Mouse (Mus musculus) intestine, embryonic 14.5 days (tissue): ENCODE measurements around the gene Wdpcp. TPM values are rescaled to one million over a fixed set of nuclear protein-coding genes. Genes with fewer than 3 reads are reported as not detected.

Experiments used
- ATAC-seq: fragments of 200-750 bp; cut with Nextera tagmentation; replicated peaks from 2 replicates; pipeline ENCODE4 v1.8.0; 2017; ENCODE audit warnings: low read depth, moderate number of reproducible peaks, moderate TSS enrichment, moderate library complexity; ENCODE audit not compliant: low FRiP score, low TSS enrichment
- DNase-seq: peaks from one replicate; pipeline ENCODE4 v3.0.0-alpha.2; 2018; ENCODE audit warnings: low spot score
- H3K27ac ChIP-seq: fragments of 300-500 bp; sonication (generic); 2 replicates; pipeline ENCODE4 v1.5.1; 2014; ENCODE audit warnings: low read depth, mild to moderate bottlenecking, control low read depth
- H3K27me3 ChIP-seq: fragments of 300-500 bp; sonication (generic); replicated peaks from 2 replicates; pipeline ENCODE4 v1.6.1; 2014; ENCODE audit warnings: low read length, control low read depth; ENCODE audit not compliant: control insufficient read depth, insufficient read depth
- H3K36me3 ChIP-seq: fragments of 300-500 bp; sonication (generic); 2 replicates; pipeline ENCODE4 v1.6.1; 2014; ENCODE audit warnings: low read length, control low read depth; ENCODE audit not compliant: control insufficient read depth, insufficient read depth
- H3K4me1 ChIP-seq: fragments of 300-500 bp; sonication (generic); replicated peaks from 2 replicates; pipeline ENCODE4 v1.6.1; 2014; ENCODE audit warnings: low read length, control low read depth, mixed read lengths; ENCODE audit not compliant: control insufficient read depth, insufficient read depth
- H3K4me2 ChIP-seq: fragments of 300-500 bp; sonication (generic); 2 replicates; pipeline ENCODE4 v1.6.1; 2014; ENCODE audit warnings: low read length
- H3K4me3 ChIP-seq: fragments of 300-500 bp; sonication (generic); 2 replicates; pipeline ENCODE4 v1.5.1; 2014; ENCODE audit warnings: low read depth, low read length, control low read depth, mixed read lengths
- H3K9ac ChIP-seq: fragments of 300-500 bp; sonication (generic); 2 replicates; pipeline ENCODE4 v1.6.1; 2014; ENCODE audit warnings: mild to moderate bottlenecking, low read length
- H3K9me3 ChIP-seq: fragments of 300-500 bp; sonication (generic); 2 replicates; pipeline ENCODE4 v1.6.1; 2016; ENCODE audit warnings: low read length, control low read depth; ENCODE audit not compliant: control insufficient read depth
- WGBS: fragments of 180-500 bp; shearing (Covaris S2); extraction: QIAGEN DNeasy Blood & Tissue Kit; methylation state at CpG from one replicate; pipeline ENCODE4 v1.1.7; 2014; 5-methylcytosine and 5-hydroxymethylcytosine counted together
- polyA plus RNA-seq: library from polyadenylated mRNA; unstranded; fragments of >200 nt; fragmentation: Nextera tagmentation; extraction: Ambion mirVana; gene quantifications from 2 replicates; pipeline ENCODE4 v1.2.1, GENCODE M21; 2014

The Wdpcp gene
- polyA plus RNA-seq, 1 experiment from 2014 or later: 7.1 TPM

DNA sequence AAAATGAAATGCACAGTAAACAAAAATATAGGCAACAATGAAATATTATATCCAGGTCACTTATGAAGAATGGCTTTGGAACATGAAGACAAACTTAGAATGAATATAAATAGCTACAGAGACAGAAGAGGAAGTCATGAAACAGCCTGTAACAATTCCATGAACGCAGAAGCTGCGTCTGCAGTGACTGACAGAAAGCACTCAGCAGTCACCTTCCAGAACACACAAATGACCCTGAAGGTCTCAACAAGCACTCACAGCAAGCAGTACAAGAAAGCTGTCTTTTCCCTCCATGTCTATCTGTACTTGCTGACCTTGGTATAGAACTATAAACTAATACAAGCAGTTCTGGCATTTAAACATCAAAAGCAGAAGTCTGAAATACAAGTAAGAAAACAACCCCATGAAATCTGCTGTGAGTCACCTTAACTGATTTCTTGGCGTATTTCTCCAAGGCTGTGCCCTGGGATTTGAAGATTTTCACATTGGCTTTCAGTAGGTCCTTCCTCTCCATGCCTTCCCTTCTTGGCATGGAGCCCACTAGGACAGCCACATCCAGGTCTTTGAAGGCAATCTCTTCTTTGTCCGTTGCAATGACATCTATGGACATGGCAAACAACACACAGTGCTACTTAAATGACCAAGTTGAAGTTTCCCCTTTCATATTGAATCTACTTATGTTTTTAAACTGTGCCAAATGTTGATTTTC lies 8.3 kb upstream of the Wdpcp start:
- Histone ChIP-seq H3K36me3 (peaks cover 63% of the 10 kb centered on the region), H3K9ac (no peak overlapping the region), H3K27ac (no peak overlapping the region), H3K4me2 (no peak overlapping the region), H3K9me3 (no peaks in the 10 kb centered on the region), H3K4me3 (no peak overlapping the region), H3K4me1 (no peaks in the 10 kb centered on the region), H3K27me3 (no peaks in the 10 kb centered on the region)
- 84% methylated on average over 4 of the region's 4 CpGs for WGBS
- no peak for DNase-seq
- no peak for ATAC-seq

DNA sequence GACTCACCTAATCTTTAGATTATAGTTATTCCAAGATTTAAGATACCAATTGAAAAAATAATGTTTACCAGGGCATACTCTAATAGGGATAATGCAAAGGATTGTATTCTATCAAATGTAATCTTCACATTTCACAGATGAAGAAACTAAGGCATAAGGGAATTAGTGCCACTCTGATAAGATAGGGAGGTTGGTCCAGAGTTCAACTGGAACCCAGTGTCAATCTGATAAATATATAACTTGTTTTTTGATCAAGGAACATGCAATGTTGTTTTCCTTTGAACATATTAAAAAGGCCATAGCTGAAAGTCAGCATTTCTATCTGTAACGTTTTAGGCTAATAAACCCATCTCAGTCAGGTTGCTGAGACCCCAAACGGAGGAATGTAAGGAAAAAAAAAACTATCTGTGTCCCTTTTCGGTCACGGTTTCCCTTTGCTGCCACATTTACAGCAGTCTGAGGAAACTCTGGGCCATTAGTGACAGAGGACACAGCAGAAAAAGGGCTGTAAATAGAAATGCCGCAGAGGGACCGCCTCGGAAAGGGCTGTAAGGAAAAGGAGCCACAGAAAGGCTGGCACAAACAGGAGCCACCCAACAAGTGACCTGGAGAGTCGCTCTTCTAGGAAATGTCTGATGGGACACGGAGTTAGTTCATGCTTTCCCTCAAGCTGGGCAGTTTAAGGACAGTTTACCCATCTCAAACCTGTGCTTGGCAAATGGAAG lies 7.2 kb upstream of the Wdpcp start:
- Histone ChIP-seq H3K27ac (no peak overlapping the region), H3K9ac (no peak overlapping the region), H3K9me3 (no peaks in the 10 kb centered on the region), H3K4me3 (no peak overlapping the region), H3K4me1 (peaks cover 7% of the 10 kb centered on the region), H3K4me2 (no peak overlapping the region), H3K36me3 (peaks cover 52% of the 10 kb centered on the region), H3K27me3 (no peaks in the 10 kb centered on the region)
- 90% methylated on average over 9 of the region's 9 CpGs for WGBS
- DNase-seq: no peak
- ATAC-seq: no peak

GRCm38 (mm10) chr11:21566934-21567333 lies 5.1 kb upstream of the Wdpcp start:
- H3K27ac ChIP-seq: no peak overlapping the region
- H3K27me3 ChIP-seq: no peaks in the 10 kb centered on the region
- ATAC-seq (no peak), DNase-seq (no peak)
- no peak overlapping the region for H3K4me2 ChIP-seq
- H3K9me3 ChIP-seq: no peaks in the 10 kb centered on the region
- H3K36me3 ChIP-seq: peaks cover 38% of the 10 kb centered on the region
- 97% methylated on average over 6 of the region's 6 CpGs for WGBS
- no peak overlapping the region for H3K9ac ChIP-seq
- no peak overlapping the region for H3K4me3 ChIP-seq
- peaks cover 13% of the 10 kb centered on the region for H3K4me1 ChIP-seq

DNA sequence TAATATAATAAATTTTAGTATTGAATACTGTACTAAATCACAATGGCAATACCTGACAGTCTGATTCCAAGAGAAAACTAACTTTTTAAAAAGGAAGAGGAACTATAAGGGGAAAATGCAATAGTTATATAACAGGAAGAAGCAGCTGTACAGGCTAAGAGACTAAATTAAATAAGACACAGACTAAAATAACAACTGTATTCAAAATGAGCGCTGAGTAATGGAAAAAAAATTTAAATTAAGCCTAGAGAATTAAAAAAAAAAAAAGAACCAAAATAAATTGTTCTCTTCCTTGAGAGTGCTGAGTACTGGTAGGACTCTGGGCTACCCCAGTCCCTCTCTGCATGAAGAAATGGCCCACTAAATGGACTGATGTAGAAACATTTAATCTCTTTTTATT lies 4.3 kb upstream of the Wdpcp start:
- Histone ChIP-seq H3K27me3 (no peaks in the 10 kb centered on the region), H3K4me2 (no peak overlapping the region), H3K9me3 (no peaks in the 10 kb centered on the region), H3K9ac (no peak overlapping the region), H3K36me3 (peaks cover 33% of the 10 kb centered on the region), H3K27ac (no peak overlapping the region), H3K4me1 (peaks cover 17% of the 10 kb centered on the region), H3K4me3 (no peak overlapping the region)
- DNase-seq (no peak), ATAC-seq (no peak)
- 92% methylated on average over 1 of the region's 1 CpGs for WGBS

GRCm38 (mm10) chr11:21569002-21569401 lies 3.0 kb upstream of the Wdpcp start:
- H3K27me3 ChIP-seq: no peaks in the 10 kb centered on the region
- H3K4me3 ChIP-seq: no peak overlapping the region
- peaks cover 19% of the 10 kb centered on the region for H3K4me1 ChIP-seq
- H3K36me3 ChIP-seq: peaks cover 21% of the 10 kb centered on the region
- WGBS: 73% methylated on average over 5 of the region's 5 CpGs
- ATAC-seq: no peak
- no peak for DNase-seq
- no peak overlapping the region for H3K27ac ChIP-seq
- no peak overlapping the region for H3K9ac ChIP-seq
- no peak overlapping the region for H3K4me2 ChIP-seq
- no peaks in the 10 kb centered on the region for H3K9me3 ChIP-seq

DNA sequence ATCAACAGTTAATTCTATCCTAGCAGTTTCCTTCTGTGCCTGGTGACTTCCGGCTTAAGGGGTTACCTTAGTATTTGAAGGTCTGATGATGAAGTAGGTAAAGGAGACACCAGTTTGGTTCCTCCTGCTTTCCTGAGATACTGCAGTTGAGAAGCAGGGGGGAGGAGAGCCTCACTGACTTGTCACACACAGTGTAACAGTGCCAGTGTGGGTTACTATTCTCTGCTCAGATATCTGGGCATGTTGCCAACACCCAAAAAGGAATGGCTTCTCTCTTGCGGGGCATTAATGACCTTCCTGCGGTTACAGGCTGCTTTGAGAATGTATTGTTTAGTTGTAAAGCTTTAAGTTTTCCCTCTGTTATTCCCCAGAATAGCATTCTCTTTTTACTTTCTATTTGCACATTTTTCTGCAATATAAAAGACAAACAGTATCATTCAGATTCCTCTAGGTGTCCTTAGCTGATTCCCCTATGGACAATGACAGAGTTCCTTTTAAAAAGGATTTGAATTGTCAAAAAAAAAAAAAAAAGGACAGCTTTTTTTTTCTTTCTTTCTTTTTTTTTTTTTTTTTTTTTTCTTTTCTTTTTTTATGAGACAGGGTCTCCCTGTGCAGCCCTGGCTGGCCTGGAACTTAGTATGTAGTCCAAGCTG lies 2.5 kb upstream of the Wdpcp start:
- 39% methylated on average over 3 of the region's 3 CpGs for WGBS
- H3K27me3 ChIP-seq: no peaks in the 10 kb centered on the region
- no peak overlapping the region for H3K4me3 ChIP-seq
- H3K4me2 ChIP-seq: peak overlapping the region; percentile 87; the same call in 1 of the 2 replicates
- H3K9me3 ChIP-seq: no peaks in the 10 kb centered on the region
- ATAC-seq: no peak
- peaks cover 19% of the 10 kb centered on the region for H3K36me3 ChIP-seq
- H3K4me1 ChIP-seq: peaks cover 19% of the 10 kb centered on the region
- H3K9ac ChIP-seq: no peak overlapping the region
- H3K27ac ChIP-seq: no peak overlapping the region
- DNase-seq: no peak

DNA sequence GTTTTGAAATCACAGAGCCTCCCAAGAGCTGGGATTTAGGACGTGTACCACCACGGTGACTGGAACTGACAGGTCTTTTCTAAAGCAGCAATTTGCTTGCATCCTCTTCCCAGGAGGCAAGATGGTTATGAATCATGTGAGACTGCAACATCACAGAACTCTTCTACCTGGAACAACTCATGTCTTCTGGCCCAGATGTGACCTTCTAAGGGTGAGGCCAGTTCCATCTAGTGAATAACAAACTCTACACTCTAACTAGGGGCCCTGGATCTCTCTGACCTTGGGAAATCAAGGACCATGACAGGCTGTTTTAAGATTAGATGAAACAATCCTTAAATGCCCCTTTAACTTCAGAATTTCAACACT lies 1.9 kb upstream of the Wdpcp start:
- Histone ChIP-seq H3K9ac (peak overlapping the region; percentile 20; the same call in 1 of the 2 replicates), H3K36me3 (peaks cover 14% of the 10 kb centered on the region), H3K4me1 (peaks cover 19% of the 10 kb centered on the region), H3K4me2 (peak overlapping the region; percentile 87; the same call in 1 of the 2 replicates), H3K27ac (no peak overlapping the region), H3K4me3 (no peak overlapping the region), H3K27me3 (no peaks in the 10 kb centered on the region), H3K9me3 (no peaks in the 10 kb centered on the region)
- DNase-seq (no peak), ATAC-seq (no peak)
- WGBS: 74% methylated on average over 2 of the region's 2 CpGs

DNA sequence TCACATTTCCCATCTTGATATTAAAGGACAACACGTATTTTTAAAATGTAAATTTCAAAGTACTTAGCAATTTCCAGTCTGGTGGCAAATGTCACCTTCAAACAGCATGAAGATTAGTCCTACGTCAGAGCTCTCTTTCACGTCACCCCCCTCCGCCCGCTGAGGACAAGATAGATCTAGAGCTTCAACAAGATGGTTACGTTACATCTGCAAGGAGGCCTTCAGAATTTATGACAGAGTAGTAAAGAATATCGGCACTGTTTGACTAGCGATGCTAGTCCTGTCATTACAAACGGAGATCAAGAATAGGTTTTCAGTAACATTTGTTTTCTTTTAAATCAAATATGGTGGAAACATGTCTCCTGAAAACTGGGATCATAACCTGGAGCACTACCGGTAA lies 1.1 kb upstream of the Wdpcp start:
- 6% methylated on average over 10 of the region's 10 CpGs for WGBS
- ATAC-seq: no peak
- Histone ChIP-seq H3K27me3 (no peaks in the 10 kb centered on the region), H3K9ac (peak overlapping the region; percentile 69), H3K9me3 (no peaks in the 10 kb centered on the region), H3K4me3 (peak overlapping the region; percentile 90), H3K36me3 (peaks cover 5% of the 10 kb centered on the region), H3K27ac (peak overlapping the region; percentile 71), H3K4me1 (peaks cover 19% of the 10 kb centered on the region), H3K4me2 (peak overlapping the region; percentile 87)
- DNase-seq: no peak
